Mouse (Mus musculus): ENCODE results near the gene Ldlrad3.

GRCm38 (mm10) chr2:102110306-102110705 is 75.9 kb downstream of the Ldlrad3 start:
- TF ChIP-seq EP300 (IDR thresholded peaks at IDR 0.05; ENCODE audit: low read depth) (no peak), CTCF (IDR thresholded peaks at IDR 0.05; ENCODE audit: low read depth) (no peak)
